Mouse (Mus musculus): Measurements from ENCODE around the gene Nat8.
A peak's percentile ranks its signal among the peaks of the same experiment; 100 is the strongest.
"Not testable (repeated sequence)": the region's sequence is repeated elsewhere in the genome, so short reads cannot be mapped to it uniquely, and the experiment has no call there.

Gene Nat8

DNA sequence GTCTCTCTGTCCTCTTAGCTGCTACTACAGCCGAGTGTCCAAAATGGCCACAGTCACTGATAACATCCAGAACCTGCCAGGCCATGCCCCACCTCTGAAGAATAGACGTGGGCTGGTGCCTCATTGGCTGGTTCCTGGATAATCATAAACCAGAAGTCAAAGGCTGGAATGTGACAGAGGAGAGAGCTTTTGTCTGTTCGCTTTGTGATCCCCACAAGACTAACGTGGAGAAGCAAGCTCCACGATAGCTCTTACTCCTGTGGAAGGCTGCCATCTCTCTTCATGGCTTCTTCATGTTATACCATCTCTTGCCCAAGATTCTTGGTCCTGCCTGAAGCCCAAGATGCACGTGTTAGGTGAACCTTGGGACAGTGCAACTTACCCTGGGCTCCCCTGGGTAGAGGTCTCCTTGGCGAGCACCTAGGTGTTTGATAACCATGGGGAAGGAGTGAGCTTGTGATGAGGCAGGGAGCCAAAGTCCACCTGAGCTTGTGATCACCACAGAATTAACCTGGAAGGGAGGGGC, at the start of gene Nat8:
Gene Nat8, minus strand, starts transcription at position 287 of the 526 bp plus-strand sequence.
- DNase-seq: no peak

DNA sequence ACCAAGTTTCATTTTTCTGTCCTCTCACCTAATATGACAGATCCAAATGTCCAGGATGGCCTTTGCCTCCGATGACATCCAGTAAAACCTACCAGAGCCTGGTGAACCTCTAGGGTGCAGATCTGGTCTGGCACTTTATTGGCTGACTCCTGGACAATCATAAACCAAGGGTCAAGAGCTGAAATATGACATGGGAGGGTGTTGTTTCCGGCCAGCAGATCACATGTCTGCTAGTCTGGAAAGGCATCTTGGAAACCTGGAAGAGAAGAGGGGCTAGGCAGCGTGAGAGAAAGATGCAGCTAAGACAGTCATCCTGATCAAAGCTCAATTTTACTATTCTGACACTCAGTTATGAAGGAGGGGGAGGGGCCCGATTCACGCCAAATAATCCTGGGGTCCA, 37.1 kb upstream of the Nat8 start, which contains the start of gene Nat8f2:
Gene Nat8f2, minus strand, starts transcription at position 153 of the 400 bp plus-strand sequence.
- not testable (repeated sequence) for DNase-seq

DNA sequence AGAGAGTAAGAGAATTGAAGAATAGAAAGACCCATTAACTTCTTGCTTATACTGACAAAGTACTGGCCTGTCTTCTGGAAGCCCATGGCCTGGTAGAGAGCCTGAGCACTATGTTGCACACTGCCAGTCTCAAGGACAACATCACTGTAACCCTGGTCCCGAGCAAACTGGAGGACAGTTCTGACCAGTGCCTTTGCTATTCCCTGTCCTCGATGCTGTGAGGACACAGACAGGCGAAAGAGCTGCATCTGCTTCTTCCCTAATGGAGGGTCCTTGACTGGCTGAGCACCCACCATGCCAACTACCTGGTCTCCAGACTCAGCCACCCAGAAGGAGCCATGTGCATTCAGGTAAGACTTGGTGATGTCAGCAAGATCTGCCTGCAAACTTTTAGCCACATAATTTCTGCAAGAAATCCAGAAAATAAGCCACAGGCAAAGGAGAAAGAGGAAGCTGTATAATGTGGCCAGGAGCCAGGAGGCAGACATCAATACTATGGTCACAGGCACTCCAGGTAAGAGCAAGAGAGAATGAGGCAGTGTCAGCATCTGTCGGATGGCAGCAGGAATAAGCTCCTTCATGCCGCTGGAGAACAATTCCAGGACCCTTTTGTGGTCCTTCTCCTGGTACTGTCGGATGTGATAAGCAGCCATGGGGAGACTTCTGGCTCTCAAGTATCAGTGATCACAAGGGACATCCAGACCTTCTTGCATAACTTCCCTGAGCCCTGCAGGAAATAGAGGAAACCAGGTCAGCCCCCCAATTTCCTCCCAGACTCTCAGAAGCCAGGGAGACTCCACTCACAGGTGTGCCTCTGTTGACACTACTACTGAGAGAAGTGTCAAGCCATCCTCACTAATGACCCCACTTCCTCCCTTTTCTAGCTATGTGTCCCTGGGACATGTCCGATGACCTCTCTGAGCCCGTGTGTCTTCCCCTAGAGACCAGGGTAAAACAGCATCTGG, 36.1 kb upstream of the Nat8 start:
- no peak for DNase-seq

DNA sequence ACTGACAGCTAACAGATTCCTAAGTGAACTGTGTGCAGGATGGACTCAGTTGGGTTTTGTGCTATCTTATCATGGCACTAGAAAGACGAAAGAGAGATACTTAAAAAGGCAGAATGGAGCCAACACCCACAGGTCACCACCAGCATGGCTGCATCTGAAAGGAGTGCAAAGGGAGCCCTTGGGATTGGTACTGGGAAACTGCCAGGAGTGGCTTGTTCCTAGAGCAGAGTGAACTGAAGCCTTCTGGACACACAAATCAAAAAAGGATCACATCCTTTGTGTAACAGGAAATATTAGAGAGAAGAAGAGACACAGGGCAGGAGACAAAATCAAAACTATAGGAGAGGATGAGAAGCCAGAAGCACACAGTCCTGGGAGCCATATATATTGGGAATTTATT, 35.1 kb upstream of the Nat8 start:
- not testable (repeated sequence) for DNase-seq

DNA sequence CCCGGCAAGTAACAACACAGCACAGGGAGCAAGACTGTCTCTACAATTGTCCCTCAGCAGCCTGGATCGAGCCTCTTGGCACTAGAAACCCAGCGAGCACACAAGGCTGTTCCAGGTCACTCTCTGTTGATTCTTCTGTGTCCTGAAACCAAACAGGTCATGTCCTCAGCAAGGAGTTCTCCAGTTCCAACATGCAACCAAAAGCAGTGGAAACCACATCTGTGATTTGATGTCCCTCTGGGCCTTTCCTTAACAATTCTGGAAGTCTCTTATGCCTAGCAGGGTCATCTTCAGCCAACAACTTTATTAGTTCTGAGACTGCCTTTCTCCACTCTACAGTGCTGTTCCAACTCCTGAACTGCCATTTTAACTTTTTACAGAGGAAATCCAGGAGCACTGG, 34.3 kb upstream of the Nat8 start:
- not testable (repeated sequence) for DNase-seq

DNA sequence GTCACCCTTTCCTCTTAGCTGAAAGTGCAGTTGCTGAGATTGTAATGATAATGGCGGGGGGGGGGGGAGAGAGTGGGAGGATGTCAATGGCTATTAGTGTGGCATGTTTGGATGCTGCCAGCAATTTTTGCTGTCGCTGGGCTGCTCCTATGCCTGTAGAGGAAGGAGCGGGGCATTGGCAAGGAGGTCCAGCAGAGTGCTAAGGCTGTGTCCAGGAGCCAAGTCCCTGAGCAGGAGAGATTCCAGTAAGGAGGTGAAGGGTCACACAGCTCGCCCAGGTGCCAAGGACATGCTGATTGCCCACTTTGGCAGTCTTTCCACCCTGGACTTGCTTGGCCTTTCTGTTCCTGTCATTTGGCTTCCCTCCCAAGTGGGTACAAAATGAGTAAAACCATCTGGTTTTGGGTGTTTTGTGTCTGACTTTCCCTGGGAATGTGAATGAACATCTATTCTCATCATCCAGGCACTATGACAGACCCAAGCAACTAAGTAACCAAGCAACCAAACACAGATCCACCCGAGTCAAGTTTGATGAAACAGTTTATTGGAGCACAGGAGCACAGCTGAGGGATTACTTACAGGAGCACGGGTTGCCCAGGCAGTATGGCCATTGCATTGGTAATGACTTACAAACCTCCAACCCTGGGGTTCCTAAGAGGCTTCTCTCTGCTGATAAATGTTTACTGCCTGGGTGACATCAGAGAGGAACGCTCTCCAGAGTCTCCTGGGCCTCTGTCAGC, 33.2 kb upstream of the Nat8 start:
- not testable (repeated sequence) for DNase-seq

DNA sequence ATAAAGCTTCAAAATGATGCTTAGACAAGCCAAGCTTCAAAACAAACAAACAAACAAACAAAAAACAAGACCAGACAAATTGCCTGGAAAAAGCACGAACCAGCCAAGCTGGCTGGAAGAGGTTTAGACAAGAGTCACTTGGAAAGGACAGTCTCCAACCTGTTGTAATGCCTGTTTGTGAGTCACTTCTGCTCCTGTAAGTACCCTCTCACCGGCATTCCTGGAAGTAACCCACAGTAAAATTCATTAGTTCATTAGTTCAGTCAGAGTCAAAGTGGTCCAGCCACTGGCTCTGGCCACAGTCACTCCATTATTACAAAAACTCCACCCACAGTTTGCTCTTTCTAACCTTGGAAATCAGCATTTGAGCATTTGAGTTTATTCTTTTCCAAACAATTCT, 32.0 kb upstream of the Nat8 start:
- no peak for DNase-seq

DNA sequence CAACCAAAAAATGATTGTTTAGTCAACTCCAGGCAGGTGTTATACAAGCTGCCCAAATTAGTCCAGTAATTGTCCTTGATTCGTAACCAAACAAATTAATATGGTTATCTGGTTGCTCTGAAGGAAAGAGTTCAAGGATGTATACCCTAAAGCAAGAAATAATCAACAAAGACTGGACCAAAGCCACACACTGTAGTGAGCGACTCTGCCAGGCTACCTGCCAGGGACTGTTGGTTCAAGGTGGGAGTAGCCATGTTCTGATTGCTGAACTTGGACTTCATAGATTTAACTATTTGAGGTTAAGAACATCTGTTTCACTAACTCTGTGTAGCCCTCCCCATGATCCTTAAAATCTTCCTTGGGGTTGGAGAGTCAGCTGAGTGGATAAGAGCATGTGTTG, 31.3 kb upstream of the Nat8 start:
- DNase-seq: no peak

DNA sequence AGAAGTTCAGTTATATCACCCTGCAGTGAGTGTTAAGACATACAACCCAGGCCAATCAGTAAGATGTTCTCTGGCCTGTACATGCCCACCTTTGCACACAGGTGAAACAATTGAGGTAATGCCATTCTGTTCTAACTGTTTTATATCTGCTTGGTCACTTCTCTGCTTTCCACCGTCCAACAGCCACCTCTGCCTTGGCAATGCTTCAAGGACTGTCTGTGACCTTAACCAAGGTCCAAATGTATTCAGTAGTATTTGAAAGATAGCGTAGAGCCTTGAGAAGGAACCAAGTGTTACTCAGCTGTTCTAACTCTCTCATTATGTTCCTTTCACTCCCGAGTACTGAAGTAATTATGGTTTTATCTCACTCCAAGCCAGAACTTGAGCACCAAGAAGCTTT, 30.7 kb upstream of the Nat8 start:
- DNase-seq: no peak

DNA sequence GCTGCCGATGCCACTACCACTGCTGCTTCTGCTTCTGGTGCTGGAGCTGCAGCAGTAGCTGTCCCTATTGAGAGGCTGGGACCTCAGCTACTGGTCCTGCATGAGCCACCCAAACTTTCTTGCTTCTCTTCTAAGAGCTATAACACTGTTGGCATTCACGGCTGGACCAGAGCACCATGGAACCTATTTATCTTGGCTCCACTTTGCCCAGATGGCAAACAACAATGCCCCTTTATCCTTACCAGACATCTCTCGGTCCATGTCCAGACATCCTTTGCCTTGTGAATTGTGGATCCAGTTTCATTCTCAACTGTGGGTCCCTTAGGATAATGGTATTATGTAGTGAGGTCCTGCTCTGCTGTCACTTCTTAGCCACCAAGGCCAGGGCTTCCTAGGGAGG, 29.4 kb upstream of the Nat8 start:
- DNase-seq: no peak

DNA sequence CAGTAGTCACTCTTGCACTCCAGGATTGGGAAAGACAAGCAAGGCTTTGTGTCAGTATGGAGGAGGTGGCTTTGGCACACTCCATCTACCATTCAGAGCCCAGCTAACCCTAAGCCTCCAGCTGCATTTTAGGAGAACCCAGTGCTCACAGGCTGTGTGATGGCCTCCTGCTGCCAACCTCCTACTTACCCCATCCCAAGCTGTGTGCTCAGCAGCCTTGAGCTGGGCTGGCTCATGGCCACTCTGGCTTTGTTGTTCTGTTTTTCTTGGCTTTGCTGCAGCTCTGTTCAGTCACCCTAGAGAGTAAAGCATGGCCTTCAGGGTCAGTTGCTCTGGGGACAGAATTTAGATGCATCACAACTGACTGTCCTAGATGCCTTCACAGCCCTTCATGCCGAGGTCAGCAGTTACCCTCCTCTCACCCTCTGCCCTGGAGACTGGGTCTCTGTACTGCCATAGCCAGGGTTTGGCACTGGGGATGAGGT, 24.4 kb upstream of the Nat8 start:
- peak; percentile 56 for DNase-seq

DNA sequence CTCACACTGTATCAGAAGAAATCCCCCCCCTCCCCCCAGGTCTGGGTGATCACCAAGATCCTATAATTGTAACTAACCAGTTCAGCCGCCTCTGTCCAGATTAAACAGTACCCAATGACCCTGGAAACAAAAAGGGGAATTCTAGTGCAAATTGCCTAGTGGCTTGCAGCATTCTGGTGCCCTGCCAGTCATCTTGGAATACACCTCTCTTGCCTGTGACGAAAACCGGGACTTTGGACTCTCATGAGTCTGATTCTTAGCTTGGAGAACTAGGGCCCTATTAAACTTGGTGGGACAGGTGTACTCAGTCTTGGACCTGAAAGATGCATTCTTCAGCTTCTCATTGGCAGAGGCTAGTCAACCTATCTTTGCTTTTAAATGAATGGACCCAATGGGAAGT, 21.6 kb upstream of the Nat8 start:
- no peak for DNase-seq

DNA sequence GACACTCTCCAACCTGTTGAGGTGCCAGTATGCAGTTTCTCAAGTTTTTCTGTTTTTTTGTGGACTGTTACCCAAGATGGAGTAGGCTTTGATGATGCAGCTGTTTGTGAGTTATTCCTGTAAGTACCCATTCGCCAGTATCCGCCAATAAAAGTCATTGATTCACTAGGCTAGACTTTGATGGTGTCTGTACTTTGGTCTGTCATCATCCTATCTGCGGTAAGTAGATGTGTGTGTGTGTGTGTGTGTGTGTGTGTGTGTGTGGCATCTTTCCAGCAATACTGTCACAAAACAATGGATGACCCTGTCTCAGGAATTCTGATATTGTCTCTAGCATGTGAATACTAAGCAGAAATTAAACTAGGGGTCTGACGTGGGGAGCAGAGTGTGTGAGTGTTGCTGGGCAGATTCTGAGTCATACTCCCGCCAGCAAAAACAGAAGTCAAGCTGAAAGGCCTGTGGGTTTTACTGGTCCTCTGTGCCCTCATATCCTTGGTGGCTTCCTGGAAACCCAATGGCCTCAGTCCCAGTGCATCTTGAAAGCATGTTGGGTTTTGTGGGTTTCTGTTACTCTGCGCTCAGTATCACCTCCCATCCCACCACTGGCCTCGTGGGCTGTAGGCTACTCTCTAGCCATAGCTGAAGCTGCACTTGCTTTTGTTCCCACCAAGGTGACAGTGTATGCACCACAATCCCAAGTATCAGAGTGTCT, 19.3 kb upstream of the Nat8 start:
- DNase-seq: no peak

DNA sequence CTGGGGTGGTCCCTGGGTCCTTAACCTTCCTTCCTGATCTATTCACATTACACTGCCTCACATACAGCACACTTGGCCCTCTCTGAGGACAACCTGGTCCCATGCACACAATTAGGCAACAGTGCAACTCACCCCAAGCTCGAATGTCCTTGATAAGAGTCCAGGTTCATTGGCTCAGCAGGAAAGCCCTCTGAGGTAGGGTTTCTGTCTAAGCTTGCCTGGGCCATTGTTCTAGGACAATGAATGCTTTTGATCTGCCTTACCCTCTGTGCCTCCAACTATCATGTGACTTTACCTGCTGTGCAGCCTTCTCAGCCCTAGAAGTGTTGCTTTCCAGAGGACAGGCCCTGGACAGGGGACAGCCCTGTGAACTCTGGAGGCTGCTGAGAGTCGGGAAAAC, 17.4 kb upstream of the Nat8 start:
- DNase-seq: no peak

DNA sequence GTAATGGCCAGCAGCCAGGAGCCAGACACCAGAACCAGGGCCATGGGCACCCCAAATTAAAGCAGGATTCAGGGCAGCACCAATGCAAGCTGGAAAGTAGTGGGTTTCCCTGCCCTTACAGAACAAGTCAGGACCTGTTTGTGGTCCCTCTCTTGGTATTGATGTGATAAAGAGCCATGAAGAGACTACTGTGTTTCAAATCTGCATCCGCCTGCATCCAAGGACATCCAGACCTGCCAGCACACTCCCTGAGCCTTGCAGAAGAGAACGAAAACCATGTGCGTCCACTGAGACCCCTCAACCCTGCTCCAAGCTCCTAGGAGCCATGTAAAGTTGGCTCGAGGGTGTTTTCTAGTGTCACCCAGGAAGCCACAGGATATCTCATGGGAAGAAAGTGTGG, 16.3 kb upstream of the Nat8 start:
- no peak for DNase-seq

DNA sequence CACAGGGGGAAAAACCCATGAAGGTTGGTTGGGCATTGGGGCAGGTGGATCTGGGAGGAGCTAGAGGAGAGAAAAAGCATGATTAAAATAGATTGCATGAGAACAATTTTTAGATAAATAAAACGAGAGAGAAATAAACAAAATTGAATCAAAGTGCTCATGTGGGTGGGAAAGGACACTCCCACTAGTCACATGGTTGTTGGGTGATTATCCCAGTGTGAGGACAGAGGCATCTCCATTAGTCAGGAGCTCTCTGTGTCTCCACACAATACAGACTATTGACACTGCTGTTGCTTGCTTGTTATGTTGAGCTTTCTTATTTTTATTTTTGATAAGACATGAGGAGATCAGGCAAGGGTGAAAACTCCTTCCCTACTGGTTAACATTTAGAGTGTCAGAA, 15.0 kb upstream of the Nat8 start:
- no peak for DNase-seq

DNA sequence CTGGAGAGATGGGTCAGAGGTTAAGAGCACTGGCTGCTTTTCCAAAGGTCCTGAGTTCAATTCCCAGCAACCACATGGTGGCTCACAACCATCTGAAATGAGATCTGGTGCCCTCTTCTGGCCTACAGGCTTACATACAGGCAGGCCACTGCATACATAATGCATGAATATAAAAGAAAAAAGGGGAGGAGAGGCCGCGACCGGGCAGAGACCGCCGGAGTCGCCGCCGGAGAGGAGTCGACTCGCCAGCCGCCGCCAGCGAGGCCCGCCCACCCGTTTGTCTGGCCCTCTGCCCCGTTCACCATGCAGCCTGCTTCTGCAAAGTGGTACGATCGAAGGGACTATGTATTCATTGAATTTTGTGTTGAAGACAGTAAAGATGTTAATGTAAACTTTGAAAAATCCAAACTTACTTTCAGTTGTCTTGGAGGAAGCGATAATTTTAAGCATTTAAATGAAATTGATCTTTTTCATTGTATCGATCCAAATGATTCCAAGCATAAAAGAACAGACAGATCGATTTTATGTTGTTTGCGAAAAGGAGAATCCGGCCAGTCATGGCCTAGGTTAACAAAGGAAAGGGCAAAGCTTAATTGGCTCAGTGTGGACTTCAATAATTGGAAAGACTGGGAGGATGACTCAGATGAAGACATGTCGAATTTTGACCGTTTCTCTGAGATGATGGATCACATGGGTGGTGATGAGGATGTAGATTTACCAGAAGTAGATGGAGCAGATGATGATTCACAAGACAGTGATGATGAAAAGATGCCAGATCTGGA, 12.0 kb upstream of the Nat8 start:
- not testable (repeated sequence) for DNase-seq

DNA sequence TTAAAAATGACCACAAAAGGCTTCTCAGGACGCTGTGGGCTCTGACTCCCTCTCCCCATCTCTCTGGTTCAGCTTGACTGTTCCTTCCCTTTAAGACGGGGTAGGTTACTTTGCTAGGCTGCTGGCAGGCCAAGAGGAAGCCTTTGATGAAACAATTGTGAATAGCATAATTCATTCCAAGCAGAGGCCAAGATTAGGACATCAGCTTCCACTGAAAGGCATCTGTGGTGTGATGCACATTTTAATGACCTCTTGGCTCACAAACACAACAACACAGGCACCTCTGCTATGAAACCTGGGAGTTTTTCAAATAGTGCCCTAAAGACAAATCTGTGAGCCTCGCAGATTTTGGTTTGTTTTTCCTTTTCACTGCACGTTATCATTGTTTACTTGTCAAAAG, 8.1 kb upstream of the Nat8 start:
- no peak for DNase-seq

DNA sequence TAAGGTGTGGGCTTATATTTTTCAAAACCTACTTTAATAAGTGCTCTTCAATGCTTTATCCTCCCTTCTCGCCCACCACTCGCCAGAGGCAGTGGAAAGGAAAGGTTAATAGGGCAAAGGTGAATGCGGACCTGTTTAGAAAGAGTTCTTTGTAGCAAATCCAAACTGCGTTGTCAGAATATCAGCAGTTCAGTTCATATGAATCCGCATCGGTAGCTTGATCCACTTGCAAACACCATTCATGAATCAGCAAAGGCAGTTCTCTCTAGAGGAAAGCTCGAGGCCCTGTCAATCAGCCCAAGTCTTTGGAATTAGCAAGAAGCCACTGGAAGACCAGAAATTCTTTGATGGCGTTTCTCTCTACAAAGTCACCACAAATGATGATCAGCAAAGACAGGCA, 6.8 kb upstream of the Nat8 start:
- DNase-seq: no peak

DNA sequence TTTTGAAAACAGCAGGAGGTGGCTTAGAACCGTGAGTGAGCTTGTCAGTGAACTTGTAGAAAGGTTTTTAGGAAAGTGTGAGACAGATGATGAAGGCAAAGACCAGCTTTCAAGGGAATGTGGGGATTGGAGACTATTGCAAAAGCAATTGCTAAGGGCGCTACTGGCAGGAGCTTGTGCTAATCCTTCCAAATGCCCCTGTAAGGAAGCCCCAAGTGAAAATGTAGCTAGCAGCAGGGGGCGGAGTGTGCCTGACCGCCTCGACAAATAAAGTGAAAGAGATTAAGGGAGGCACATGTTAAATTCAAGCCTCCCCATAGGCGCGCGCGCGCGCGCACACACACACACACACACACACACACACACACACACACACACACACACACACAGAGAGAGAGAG, 5.4 kb upstream of the Nat8 start:
- not testable (repeated sequence) for DNase-seq

DNA sequence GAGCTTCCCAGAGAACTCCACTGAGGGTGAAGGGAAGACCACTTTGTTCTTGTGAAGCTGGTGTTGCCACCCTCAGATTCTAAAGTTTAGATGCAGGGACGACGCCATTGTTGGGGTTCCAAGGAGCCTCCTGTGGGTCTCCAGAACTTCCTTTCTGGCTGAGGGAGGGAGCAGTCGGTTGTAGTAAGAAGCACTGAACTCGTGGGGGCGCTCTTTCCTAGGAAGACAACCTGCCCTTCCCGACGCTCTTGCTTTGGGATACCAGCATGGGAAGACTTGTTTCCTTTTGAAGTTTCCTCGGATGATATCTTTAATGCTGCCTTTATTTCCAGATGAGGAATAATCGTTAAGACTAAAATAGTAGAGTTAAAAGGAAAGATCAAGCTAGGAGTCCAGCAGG, 4.9 kb upstream of the Nat8 start:
- DNase-seq: peak; percentile 37

DNA sequence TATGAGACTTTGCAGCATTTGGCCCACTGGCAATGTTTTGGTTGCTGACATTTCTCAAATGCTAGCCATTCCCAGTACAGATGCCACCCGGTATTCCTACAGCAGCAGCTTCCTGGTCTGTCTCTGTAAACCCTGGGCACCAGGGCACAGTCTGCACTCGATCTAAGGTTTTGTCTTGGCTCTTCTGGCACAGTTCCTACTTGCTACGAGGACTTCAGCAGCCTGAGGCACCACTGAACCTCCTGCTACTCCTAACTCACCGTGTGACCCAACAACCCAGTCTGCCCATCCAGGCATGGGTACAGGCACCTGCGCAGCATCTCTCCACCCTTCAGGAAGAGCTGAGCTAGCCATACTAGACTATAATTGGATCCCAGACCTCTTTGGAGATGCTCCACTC, 4.2 kb upstream of the Nat8 start:
- DNase-seq: not testable (repeated sequence)
